Mouse (Mus musculus): ENCODE measurements at regions not wholly inside any gene's neighbourhood (a gene's known extent, or its start where the extent isn't known, plus 50 kb on each side); places are given as distances from the start of the nearest gene placed in this dataset.

- ChIA-PET POLR2A (no interaction called here), CTCF (no interaction called here)
Observed at GRCm38 (mm10) chr2:50964062-50964461, 184.8 kb downstream of the Rnd3 start.

DNA sequence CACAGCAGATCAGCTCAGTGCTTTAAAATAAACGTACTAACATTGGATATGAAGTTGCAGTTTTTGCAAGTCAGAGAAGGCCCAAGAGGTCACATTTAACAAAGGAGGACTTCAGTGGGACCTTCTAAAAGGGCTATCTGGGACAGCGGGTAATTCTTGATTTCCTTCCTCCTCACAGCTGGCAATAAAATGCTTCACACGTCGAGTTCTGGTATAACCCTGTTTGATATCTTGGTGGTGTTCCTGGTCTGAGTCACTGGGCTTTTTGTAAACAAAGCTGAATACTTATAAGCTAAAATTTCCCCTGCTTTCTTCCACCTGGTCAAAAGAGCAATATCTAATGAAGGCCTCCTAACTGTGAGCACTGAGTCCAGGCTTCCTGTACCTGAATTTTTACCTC lies 187.9 kb downstream of the Rnd3 start:
- ChIA-PET POLR2A (interaction anchor here in 1 of 4 experiments (0.5 kb wide), 1 partner anchor 256 kb away, joined by 4 read pairs; no protein-coding TSS in a partner anchor), CTCF (no interaction called here)

GRCm38 (mm10) chr2:50959323-50959722 lies 189.6 kb downstream of the Rnd3 start:
- ChIA-PET CTCF (interaction anchor here in 2 of 4 experiments (0.6 kb wide), 2 partner anchors 73 to 171 kb away, joined by 4 to 6 read pairs; no protein-coding TSS in a partner anchor), POLR2A (no interaction called here)

DNA sequence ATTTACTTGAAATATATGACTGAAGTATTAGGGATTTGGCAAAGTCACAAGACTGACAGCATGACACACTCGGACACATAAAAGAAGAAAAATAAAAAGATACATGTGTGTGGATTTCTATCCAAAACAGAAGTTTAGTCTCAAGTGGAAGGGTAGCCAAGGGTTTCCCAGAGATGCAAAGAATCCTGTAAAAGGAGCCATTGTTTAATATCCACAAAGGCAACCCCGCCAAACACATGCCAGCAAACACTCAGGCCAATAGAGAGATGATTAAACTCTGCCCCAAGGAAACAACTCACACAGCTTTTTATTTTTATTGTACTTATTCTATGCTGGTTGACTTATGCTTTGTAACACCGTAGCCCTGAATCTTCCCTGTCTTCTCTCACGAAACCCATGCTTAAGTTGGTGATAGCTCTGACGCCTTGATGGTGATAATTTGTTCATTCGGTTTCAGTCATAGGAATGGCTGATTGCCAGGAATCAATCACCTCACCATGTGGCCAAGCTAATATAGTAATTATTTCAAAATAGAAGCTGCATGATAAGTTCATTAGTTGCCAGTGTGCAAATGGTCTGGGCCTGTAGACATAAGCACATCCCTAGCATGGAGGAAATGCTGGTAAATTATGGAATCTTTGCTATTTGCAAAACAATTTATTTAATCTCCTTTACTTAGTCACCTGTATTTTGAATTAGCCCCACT lies 194.4 kb downstream of the Rnd3 start:
- ChIA-PET CTCF (interaction anchor here in 1 of 4 experiments (0.8 kb wide), 1 partner anchor 13 kb away, joined by 3 read pairs; no protein-coding TSS in a partner anchor), POLR2A (interaction anchor here in 1 of 4 experiments (0.6 kb wide), 1 partner anchor 1888 kb away, joined by 3 read pairs; no protein-coding TSS in a partner anchor)

GRCm38 (mm10) chr2:50951027-50951426 lies 197.9 kb downstream of the Rnd3 start:
- POLR2A ChIA-PET: interaction anchor here in 1 of 4 experiments (0.6 kb wide), 1 partner anchor 214 kb away, joined by 3 read pairs; no protein-coding TSS in a partner anchor
- CTCF ChIA-PET: no interaction called here

DNA sequence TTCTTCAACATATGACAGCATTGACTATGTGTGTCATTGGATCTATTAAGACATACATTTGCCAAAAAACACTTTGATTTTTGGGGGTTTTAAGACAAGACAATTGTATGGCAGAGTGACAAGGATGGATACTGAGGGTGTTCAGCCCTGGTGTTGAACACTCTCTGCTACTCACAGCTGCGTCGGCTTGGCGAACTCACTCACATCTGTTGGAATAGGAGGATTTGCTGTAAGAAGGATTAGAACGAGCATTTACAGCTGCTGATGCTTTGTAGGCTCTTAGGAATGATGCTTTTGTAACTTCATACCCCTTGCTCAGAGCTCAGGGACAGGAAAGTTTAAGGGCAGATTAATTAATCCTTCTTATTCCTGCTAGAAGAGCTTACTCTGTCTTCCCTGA lies 199.2 kb downstream of the Rnd3 start:
- POLR2A ChIA-PET: no interaction called here
- CTCF ChIA-PET: no interaction called here

DNA sequence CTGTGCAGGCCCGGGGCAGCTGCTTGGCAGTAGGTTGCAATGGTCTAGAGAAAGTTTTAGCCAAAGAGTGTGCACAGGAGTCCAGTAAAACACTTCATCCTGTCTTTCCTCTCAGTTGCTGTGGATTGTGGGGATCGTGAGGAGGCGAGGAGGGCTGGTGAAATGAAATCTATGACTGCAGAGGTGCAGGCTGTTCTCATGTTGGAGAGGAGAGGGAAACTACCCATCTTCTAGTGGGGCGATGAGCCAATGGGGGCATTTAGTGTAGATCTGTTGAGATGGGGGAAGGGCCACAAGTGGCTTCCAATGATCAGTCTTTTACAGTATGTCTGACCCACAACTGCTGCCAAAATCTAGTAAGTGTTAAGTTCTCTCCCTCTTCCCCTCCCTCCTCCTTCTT lies 203.4 kb downstream of the Rnd3 start:
- POLR2A ChIA-PET: no interaction called here
- CTCF ChIA-PET: no interaction called here

- ChIA-PET CTCF (no interaction called here), POLR2A (no interaction called here)
Observed at GRCm38 (mm10) chr2:50943180-50943579, 205.7 kb downstream of the Rnd3 start.

DNA sequence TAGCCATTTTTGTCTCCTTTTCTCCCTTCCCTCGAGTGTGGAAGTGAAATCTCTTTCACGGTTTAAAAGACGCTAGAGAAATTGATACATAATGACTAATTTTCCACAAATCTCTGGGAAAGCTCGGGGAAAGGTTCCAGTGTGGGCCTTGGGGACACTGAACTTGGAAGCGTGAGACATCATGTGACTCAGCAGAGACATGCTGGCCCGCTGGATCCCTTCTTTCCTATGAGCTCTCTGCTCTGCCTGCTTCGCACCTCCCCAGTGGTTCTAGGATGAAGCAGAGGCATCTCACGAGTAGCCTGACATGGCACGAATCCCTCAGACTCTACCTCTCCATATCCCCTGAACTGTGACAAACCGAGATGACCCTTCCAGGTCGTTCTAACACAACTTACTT lies 206.2 kb downstream of the Rnd3 start:
- POLR2A ChIA-PET: no interaction called here

DNA sequence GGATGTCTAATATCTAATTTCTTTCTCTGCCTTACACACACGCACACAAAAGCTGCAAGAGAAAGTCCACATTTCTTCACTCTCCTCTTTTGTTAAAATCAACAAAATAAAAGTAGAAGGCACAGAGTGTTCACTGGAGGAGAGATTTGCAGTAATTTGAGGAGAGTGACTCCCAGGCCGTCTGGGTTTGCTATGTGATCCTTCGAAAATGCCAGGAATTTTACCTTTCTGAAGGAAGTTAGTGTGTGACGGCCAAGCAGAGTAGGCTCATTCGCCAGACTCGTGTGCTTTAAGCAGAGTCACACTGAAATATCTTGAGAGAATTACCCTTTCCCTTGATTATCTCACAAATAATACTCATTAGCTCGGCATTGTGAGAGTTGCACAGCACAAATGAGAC lies 216.0 kb downstream of the Rnd3 start:
- ChIA-PET POLR2A (interaction anchor here in 1 of 4 experiments (1.7 kb wide), 1 partner anchor 34 kb away, joined by 3 read pairs; no protein-coding TSS in a partner anchor), CTCF (interaction anchor here in 2 of 4 experiments (0.5 kb wide), 2 partner anchors 35 to 1169 kb away, joined by 5 to 7 read pairs; no protein-coding TSS in a partner anchor)

More for the DNA sequence above, 206.2 kb downstream of the Rnd3 start:
- CTCF ChIA-PET: no interaction called here

DNA sequence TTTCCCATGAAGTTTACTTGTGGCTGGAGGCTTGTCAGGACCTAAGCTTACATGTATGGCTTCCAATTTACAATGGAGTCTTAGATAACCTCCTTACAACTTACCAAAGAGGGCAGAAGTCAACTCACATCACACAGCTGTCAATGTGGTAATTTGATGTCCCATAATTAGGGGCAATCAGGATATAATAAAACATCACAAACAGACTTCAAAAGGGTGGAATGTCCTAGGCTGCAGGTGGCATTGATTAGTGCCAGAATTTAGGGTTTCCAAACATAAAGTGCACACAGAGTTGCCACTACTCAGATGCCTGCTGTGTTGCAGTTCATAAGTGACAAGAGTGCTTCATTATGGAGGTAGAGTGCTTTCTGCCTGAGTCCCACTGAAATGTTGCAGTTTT lies 227.9 kb downstream of the Rnd3 start:
- CTCF ChIA-PET: no interaction called here
- POLR2A ChIA-PET: no interaction called here

DNA sequence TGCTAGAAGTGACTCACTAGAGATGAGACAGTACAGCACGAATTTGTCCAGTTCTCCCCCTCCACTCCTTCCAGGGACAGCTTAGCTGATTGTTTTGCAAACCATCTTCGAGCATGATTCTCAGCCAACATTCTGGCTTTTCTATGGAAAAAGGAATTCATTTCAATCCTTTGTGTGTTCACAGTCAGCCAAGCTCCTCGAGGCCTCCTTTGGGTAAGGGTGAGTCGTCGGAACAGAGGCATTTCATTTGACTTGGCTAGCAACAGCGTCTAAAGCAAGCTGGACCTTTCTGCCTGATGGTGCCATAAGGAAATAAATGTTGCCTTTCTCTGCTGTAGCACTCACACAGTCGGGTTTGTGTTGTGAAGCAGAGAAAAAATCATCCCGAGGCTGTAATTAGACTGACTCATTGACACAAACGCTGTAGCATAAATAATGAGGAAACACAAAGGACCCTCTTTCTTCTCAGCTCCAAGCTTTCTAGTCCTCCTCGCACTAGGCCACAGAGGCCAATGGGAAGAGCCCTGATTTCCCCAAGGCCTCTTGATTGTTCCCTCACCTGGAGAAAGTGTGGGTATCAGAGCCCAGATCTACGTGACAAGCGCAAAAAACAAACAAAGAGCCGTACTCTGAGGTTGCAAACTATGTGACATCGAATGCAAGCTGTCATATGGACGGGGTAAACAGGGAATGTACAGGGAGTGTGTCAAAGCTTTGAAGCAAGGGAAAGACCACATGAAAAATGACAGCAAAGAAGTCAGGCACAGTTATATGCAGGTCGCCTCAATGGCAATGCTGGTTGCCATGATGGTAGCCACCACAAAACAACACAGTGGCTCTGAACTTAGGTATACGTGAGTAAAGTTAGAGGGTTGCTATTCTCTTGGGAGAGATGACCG lies 232.3 kb downstream of the Rnd3 start:
- ChIA-PET CTCF (no interaction called here), POLR2A (no interaction called here)

DNA sequence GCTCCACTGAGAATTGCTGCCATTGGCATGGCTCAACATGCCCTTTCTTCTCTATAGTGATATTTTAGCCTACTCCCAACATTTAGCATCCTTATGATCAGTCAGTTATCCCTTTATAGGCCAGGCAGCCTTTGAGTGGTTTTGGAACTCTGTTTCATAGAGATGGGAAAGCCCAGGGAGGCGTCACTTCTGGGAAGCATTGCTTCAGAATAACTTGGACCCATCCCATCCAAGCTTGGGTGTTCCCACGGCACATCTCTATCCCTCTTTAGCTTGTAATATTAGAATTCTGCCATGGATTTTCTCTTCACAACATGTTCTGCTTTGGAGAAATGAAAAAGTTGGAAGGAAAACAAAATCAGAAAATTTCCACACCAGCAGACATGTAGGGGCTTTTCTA lies 233.8 kb downstream of the Rnd3 start:
- ChIA-PET POLR2A (no interaction called here), CTCF (no interaction called here)

DNA sequence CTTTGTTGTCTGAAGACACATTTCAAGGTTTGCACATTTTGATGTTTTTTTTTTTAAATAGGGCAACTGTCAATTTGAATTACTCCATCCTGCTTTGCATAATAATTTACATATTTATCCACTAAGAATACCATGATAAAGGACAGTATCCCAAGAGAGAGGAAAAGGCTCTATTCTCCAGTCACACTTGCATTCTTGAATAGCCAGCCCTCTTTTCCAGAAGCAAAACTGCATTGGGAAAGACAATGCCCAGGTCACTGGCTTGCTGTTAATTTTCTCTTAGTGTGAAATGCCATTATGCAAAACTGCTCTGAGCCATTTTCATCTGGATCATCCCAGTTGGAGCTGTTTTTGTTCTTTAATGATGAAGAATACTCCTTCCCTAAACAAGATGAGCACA lies 234.7 kb downstream of the Rnd3 start:
- ChIA-PET POLR2A (no interaction called here), CTCF (no interaction called here)

GRCm38 (mm10) chr2:50908762-50909161 lies 240.1 kb downstream of the Rnd3 start:
- POLR2A ChIA-PET: interaction anchor here in 1 of 4 experiments (1.0 kb wide), 1 partner anchor 114 kb away, joined by 3 read pairs; no protein-coding TSS in a partner anchor
- CTCF ChIA-PET: no interaction called here

- ChIA-PET POLR2A (interaction anchor here in 1 of 4 experiments (0.7 kb wide), 1 partner anchor 267 kb away, joined by 3 read pairs; no protein-coding TSS in a partner anchor), CTCF (no interaction called here)
Observed at GRCm38 (mm10) chr2:50902701-50903100, 246.2 kb downstream of the Rnd3 start.

- POLR2A ChIA-PET: no interaction called here
- CTCF ChIA-PET: no interaction called here
Observed at GRCm38 (mm10) chr2:50902220-50902619, 246.7 kb downstream of the Rnd3 start.

- ChIA-PET CTCF (no interaction called here), POLR2A (interaction anchor here in 1 of 4 experiments (0.7 kb wide), 1 partner anchor 9 kb away, joined by 3 read pairs; no protein-coding TSS in a partner anchor)
Observed at GRCm38 (mm10) chr2:50888992-50889391, 259.9 kb downstream of the Rnd3 start.

DNA sequence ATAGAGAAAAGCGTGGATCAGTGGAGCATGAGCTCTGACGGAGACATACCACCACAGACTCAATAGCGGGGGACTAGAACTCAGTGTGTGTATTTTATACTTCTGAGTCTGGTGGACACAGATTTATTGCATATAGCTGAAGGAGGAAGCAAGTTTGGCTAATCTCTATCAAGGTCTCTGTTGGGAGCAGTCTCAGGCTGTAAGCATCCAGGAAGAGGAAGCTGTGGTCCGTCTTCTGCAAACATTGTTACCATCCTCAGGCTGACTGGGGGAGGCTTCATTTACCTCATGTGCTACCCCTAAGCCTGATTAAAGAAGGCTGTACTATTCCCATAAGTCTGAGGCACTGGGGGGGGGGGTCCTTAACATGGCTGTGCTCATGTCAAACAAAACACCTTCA lies 261.0 kb downstream of the Rnd3 start:
- ChIA-PET CTCF (no interaction called here), POLR2A (no interaction called here)

GRCm38 (mm10) chr2:50885924-50886315 lies 263.0 kb downstream of the Rnd3 start:
- CTCF ChIA-PET: interaction anchor here in 1 of 4 experiments (0.7 kb wide), 1 partner anchor 74 kb away, joined by 4 read pairs; no protein-coding TSS in a partner anchor
- POLR2A ChIA-PET: no interaction called here

All from embryonic stem cell, embryonic (primary cell).